Mouse (Mus musculus) cortical plate, adult 2 months (tissue): ENCODE data around the gene Gtf3c3.

Source experiments
- CTCF ChIP-seq: fragments of 200-500 bp; IDR thresholded peaks from 2 replicates; pipeline ENCODE4 v1.5.1; 2011; ENCODE audit warnings: mild to moderate bottlenecking, control low read depth, low read length; ENCODE audit not compliant: insufficient read depth; ENCODE audit errors: extremely low read depth
- POLR2A ChIP-seq: fragments of 200-500 bp; IDR thresholded peaks from 2 replicates; pipeline ENCODE4 v1.6.1; 2011; ENCODE audit warnings: mild to moderate bottlenecking, low read length, control low read depth; ENCODE audit not compliant: insufficient read depth; ENCODE audit errors: extremely low read depth

DNA sequence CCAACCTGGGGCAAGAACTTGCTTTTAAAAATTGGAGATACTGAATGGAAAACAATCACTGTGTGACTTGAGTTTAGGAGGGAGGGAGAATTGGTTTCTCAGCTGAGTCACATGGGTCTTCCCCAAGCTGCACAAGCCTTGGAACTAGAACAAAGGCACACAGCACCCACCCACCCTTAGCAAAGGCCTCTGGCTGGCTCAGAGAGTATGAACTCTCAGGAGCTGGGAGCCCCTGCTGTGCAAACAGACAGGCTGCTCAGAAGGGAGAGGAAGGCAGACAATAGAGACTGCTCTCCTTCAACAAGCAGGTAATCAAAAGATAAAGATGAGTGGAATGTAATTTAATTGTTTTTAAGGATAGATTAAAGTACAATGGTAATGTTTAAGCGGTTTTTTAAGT is 54.5 kb downstream of the Gtf3c3 start:
- TF ChIP-seq CTCF (no peak), POLR2A (no peak)
